Mouse (Mus musculus): ENCODE measurements at regions not wholly inside any gene's neighbourhood (a gene's known extent, or its start where the extent isn't known, plus 50 kb on each side); places are given as distances from the start of the nearest gene placed in this dataset.
A peak's percentile ranks its signal among the peaks of the same experiment; 100 is the strongest.
"Not testable (repeated sequence)": the region's sequence is repeated elsewhere in the genome, so short reads cannot be mapped to it uniquely, and the experiment has no call there.

DNA sequence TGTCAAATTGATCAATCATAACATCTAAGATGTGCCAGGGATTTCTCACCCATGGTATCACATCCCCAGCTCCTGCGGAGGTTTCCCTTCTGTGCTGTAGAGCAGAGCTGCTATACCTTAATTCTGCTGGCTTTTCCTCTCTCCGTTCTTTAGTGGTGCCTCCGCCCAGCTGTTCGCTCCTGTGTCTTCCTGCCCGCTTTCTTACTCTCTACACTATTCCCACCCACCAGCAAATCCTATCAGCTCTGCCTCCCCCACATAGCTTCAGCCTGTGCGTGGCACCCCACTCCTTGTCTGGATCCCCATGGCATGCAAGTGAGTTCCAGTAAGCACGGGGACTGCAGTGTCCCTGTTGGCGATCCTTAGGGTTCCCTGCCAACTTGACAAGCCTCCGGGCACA, 204.0 kb upstream of the Hs6st1 start:
- no peak for DNase-seq (ENCODE audit: low read depth, low spot score)

DNA sequence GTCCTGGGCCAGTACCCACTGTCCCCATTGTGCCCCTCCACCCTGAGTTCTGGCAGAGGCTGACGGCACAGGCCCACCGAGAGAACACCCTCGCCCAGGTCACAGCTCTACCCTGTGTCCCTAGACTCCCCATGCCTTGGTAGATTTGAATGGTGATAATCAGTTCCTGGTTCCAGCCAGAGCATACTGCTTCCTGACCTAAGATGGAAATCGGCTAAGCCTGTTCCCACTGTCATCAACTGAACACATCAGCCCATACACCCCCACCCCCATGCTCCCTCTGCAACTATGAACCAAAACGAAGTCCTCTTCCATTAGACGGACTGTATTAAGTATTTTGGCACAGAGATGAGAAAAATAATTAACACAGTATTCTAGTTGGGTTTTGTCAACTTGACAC, 202.9 kb upstream of the Hs6st1 start:
- DNase-seq (ENCODE audit: low read depth, low spot score): no peak

DNA sequence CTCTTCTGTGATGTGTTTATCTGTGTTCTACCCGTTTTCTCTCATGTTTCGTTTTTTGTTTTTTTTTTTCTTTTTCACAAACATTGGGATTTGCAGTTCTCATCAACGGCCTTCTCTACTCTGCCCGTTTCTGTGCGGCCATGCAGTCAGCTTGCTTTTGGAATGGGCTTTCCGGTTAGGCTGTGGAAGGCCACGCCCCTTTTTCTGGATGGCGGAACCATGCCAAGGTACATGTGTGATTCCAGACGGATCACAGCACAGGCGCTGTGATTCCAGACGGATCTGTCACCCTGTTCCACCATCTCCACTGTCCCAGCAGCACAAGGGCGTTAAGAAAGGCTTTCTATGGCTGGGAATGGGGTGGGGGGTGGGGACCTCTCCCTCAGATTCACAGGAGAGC, 201.6 kb upstream of the Hs6st1 start:
- DNase-seq (ENCODE audit: low read depth, low spot score): no peak

DNA sequence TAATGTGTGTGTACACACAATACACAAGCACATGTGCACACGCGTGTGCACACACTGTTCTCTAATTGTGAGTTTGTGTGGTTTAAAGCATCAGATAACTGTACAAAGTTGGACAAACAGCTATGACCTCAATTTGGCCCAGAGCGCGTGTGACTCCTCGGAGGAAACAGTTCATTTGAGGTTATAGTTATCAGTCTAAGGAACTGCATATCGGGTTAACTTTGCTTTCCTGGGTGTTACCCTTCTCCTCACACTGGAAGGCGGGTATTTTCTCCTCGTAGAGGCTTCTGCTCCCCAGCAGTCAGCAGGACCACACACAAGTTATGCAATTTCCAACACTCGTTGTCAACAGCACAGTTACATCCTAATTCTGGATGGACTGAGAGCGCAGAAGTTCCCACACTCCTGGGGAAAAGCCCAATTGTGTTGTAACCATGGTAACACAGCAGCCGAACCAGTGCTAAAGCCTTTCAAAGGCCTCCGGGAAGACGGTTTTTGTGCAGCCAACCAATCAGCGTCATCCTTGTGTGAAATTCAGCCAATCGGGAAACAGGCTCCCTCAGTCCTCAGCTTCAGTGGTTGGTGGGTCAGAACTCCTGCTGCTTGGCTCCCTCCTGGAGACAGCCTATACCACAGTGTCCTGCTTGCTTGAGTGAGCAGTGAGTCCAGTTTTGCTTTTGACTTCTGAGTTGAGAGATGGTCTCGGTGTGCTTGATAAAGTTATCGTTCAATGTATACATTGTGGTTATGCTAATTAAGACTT, 198.6 kb upstream of the Hs6st1 start:
- peak; percentile 92 for DNase-seq (ENCODE audit: low read depth, low spot score)

DNA sequence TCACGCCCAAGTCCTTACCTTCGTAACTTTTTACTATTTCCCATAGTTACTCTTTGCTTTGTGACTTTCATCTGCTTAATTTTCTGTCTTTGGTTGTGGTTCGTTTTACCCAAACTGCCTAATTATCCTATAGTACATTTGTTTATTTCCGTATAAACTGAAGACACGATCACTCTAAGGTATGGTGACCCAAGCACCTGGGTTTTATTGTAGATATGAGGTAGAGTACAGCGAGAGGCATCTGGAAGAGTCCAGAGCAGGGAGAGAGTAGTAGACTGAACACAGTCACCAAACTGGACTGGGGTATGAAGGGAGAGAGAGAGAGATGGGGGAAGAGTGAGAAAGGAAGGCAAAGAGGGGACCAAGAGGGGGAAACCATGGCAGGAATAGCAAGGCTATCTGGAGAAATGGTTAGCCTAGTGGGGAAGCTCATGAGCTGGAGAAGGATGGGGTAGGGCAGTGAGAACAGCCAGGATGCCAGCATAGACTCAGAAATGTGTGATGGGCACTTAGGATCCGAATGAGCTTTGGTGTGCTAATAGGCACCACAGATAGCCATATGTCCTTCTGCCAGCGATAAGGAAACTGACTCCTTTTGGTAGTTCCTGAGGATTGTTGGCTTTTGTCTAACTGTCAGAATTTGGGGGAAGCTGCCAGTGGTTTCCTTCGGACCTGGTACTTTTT, 197.9 kb upstream of the Hs6st1 start:
- DNase-seq (ENCODE audit: low read depth, low spot score): no peak

DNA sequence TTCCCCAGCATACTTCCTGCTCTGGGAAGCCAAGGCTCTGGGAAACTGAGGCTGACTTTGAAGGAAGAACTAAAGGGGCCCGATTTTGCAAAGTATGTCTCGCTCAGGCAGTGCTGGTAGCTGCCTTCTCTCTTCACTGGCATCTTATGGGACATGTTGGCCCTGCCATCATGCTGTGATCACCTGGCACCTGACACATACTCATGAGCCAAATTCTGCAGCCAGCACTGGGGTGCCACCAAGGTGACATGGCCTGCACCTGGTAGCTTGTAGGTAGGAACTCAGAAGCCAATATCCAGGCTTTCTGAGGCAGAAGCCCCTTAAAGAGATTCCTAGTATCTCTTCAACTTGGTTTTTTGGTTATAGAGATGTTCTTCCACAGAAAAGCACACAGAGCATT, 195.2 kb upstream of the Hs6st1 start:
- DNase-seq (ENCODE audit: low read depth, low spot score): no peak

DNA sequence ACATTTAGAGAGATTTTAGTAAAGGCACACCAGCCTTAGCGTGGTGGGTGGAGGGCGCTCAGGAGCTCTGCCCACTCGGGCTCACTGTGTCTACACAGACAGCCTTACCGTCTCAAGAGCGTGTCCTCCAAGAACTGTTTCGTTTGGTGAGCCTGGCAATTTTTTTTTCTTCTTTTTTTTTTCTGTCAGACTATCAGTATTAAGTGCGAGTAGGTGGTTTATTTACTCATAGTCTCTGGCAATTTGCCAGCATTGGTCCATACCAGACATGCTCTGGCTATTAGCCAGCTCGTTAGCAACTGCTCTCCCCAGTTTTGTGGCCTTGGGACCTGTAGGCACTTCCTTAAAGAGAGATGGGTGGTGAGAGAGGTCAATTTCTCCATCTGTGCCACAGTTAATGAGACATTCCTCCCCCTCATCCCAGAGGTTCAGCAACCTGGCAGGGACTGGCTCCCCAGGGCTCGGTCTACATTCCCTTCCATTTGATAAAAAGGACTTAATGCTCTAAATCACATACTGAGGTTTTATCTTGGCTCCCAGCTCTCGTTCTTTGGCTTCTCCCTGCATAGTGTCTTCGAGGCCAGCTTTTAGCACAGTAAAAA, 192.9 kb upstream of the Hs6st1 start:
- DNase-seq (ENCODE audit: low read depth, low spot score): peak; percentile 39

DNA sequence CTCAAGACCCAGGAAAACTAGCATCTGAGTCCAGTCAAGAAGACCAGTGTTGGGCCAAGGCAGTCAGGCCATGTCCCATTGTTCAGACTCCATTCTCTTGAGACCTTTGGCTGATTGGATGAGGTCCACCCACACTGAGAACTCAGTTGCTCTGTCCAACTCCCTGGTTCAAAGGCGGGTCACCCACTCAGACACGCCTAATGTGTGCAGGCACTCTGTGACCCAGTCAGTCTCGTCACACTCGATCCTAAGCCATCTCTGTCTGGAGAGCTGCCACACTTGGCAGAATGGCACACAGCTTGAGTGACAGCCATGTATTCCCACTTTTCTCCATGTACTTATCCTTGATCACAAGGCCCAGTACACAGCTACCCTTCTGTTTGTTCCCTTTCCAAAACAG, 189.8 kb upstream of the Hs6st1 start:
- DNase-seq (ENCODE audit: low read depth, low spot score): no peak

DNA sequence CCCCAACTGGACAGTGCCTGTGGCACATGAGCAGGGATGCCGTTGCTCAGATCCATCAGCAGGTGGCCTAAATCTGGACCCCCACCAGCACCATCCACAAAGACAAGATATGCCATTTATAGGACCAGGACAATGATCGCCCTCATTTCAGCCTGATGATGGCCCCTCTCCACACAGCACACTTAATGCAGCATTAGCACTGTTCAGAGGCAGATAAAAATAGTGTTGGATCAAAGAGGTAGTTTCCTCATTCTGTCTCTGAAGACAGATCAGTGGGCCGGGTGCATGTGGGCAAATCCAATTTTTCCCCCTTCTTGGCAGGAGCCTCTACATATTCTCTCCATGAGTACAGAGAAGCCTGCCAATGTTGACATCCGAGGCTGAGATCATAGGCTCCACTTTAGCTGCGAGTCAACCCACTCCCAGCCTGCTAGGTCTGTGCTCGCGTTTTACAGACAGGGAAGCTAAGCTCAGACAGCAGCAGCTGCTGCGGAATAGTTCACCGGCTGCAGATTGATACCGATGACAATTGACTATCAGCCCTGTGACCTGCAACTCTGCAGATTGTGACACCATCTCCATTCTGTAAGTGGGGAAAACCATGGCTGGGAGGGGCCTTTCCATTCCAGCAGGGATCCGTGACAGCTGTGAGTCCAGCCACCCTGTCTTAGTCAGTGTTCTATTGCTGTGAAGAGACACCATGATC, 188.7 kb upstream of the Hs6st1 start:
- DNase-seq (ENCODE audit: low read depth, low spot score): no peak

DNA sequence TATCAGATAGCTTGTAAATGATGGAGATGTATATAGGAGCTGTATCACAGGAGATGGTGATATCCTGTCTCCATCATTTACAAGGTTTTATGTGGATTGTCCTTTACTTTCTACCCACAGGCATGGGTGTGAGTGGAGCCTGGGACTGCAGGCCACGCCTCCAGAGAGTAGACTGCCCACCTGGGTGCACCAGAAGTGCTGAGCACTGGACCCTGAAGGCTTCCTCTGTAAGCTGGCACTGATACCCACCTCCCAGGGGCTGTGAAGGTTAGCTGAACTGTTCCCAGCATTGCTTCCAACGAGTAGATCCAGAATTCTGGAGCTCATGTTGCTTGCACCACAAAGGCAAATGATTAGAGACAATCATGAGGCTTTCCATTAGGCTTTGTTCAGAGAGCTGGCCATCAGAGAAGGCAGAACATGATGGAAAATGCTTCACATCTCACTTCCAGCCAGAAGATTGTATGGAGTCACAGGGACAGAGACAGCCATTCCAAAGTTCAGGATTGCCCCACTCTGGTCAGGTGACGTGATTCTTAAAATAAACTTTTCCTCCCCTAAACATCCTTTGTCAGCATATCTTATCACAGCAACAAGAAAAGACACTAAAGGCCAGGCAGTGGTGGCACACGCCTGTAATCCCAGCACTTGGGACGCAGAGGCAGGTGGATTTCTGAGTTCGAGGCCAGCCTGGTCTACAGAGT, 187.5 kb upstream of the Hs6st1 start:
- DNase-seq (ENCODE audit: low read depth, low spot score): no peak

DNA sequence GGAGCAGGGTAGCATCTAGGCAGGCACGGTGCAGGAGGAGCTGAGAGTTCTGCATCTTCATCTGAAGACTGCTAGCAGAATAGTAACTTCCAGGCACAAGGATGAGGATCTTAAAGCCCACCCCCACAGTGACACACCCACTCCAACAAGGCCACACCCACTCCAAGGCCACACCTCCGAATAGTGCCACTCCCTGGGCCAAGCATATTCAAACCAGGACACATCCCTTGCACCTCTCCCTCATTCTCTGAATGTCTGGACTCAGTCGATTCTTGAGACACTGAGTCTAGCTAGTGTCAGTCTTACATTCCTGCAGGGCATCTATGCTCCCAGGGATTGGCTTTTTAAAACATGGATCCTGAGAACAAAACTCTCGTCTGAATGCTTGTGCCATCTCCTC, 186.7 kb upstream of the Hs6st1 start:
- DNase-seq (ENCODE audit: low read depth, low spot score): no peak

DNA sequence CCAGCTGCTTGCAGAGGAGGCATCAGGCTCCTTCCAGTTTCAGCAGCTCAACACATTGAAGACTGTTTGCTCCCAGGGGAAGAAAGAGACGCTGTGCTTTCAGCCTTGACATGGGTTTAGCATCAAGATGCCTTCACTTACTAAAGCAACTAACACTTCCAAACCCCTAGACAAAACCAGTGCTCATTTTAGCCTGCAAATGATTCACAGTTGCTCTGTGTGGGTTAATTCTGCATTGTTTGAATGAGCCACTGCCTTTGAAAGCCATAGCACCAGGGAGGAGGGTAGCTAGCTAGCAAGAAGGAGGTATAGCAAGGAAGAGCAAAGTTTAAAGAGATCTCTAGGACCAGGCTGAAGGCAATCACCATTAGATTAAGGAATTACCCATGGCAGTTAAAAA, 186.1 kb upstream of the Hs6st1 start:
- no peak for DNase-seq (ENCODE audit: low read depth, low spot score)

DNA sequence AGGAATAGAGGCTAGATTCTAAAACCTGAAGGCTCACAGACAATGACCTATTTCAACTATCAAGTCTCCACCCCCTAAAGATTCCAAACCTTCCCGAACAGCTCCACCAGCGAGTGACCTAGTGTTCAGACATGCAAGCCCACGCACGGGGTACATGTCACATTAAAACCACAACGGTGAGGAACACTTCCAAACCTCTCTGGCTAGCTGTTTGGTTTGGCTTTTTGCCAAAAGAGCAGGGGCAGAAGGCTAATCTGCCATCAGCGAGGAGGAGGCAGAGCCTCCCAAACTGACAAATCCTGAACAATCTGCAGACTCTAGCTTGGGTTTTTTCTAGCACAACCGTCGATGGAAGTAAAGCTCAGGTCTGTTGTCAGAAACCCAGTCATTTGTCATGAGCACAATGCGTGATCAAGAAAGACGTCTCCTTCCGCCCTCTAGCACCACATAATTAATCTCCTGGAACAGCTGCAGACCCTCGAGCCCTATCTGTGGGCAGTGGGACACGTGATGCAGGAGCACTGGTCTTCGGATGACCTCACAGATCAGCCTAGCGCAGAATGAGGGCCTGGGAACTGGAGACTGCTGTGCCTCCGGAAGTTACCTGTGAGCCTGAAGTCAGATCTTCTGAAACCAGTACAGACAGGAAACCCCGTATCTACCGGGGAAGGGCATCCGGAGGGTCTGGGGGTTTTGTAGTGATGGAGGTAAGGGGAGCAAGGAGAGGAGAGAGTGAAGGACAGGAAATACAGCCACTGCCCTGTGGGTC, 178.3 kb upstream of the Hs6st1 start:
- DNase-seq (ENCODE audit: low read depth, low spot score): no peak

DNA sequence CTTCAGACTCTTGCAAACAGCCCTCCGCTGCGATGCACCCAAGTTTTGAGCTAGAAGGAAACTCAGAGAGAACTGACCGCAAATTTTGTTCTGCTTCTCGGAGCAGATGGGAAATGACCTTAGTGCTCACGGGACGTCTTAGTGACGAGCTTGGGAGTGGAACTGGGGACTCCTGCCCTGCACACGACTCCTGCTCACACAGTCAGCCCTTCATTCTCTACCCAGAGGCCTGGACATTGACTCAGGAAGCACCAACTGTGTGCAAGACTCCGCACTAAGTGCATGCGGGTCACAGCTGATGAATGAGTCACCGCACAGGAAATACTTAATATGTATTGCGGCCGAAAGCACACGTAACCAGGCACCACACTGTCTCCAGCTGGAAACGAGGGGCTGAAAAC, 177.7 kb upstream of the Hs6st1 start:
- no peak for DNase-seq (ENCODE audit: low read depth, low spot score)

DNA sequence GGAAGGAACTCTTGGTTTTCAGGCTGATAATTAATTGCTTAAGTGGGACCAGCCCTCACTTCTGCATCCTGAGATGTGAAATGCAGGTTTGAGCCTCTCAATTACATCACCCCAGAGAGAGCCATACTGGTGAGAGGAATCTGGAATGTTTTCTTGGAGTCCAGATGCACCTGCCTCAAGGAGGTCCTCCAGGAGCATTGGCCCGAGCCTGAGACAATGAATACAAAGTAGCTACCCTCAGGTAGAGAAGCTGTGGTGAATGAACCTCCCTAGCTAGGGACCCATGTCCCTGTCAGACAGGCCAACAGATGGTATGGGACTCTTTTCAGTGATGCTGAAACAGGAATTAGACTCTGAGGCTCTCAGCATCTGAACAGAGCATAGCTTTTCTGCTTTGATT, 168.7 kb upstream of the Hs6st1 start:
- DNase-seq (ENCODE audit: low read depth, low spot score): no peak

DNA sequence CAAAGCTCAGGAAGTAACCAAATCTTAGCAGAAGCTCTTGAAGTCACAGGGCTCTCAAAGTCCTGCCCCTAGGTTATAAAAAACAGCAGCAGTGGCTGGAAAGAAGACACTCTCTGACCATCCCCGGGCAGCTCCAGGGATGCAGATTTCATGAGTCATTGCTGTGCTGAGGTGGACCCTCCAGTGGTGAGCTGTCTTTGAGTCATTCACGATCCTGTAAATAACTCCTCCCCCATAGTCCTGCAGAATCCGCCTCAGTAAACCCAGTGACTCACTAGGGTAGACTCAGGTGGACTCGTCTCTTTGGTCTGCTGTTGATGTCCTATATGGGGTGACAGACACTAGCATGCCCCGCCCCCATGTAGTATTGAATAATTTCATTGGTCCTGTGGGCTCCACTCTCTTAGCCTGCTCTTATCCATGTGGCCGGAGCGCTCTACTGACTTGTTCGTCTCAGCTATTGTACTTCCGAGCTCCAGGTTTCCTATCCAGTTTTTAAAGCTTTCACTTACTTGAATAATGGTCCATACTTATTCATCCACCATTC, 164.1 kb upstream of the Hs6st1 start:
- no peak for DNase-seq (ENCODE audit: low read depth, low spot score)

DNA sequence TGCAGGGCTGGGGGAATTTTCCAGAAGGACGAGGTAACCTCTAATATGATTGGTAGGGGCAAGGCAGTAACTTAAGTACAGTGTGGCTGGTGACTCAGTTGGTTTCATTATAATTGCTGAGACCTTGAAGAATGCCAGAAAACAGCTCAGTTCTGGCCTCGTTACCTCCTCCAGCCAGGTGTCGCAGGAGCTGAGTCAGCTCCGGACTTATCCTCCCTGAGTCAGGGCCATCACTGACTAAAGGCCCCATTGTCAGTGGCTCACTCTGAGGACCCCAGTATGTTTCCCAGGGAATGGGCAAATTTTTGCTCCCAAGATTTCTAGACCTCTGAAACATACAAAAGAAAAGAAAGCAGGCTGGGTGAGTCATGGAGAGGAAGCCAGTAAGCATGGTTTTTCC, 154.6 kb upstream of the Hs6st1 start:
- DNase-seq (ENCODE audit: low read depth, low spot score): no peak

DNA sequence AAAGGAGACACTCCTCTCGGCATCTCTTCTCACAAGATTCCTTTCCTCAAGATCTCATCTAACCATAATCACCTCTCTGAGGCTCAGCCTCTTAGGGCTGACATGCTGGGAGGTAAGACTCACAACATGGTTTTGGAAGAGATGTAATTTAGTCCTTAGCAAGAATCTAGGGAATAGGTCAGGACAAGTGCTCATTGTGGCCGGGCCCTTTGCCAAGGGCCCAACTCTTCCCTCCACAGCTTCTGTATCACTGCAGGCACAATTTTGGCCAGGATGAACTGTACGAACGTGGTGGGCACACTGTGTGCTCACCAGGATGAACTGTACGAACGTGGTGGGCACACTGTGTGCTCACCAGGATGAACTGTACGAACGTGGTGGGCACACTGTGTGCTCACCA, 154.0 kb upstream of the Hs6st1 start:
- DNase-seq (ENCODE audit: low read depth, low spot score): not testable (repeated sequence)

DNA sequence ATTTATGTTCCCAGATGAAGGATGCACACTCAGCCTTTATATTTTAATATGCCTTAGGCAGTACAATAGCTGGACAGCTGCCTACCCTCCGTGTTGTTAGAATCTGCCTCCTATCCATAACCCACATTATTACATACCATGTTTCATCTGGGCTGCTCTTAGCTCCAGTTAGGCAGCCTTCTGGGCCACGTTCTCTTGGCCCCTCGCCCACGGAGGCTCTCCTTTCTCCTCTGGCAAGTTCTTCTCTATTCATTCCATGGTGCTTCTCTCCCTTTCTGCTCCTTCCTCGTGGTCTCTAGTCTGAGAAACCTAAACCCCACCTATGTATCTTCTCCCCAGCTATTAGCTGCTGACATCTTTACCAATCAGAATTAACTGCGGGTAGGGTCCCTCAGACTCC, 152.7 kb upstream of the Hs6st1 start:
- DNase-seq (ENCODE audit: low read depth, low spot score): no peak

DNA sequence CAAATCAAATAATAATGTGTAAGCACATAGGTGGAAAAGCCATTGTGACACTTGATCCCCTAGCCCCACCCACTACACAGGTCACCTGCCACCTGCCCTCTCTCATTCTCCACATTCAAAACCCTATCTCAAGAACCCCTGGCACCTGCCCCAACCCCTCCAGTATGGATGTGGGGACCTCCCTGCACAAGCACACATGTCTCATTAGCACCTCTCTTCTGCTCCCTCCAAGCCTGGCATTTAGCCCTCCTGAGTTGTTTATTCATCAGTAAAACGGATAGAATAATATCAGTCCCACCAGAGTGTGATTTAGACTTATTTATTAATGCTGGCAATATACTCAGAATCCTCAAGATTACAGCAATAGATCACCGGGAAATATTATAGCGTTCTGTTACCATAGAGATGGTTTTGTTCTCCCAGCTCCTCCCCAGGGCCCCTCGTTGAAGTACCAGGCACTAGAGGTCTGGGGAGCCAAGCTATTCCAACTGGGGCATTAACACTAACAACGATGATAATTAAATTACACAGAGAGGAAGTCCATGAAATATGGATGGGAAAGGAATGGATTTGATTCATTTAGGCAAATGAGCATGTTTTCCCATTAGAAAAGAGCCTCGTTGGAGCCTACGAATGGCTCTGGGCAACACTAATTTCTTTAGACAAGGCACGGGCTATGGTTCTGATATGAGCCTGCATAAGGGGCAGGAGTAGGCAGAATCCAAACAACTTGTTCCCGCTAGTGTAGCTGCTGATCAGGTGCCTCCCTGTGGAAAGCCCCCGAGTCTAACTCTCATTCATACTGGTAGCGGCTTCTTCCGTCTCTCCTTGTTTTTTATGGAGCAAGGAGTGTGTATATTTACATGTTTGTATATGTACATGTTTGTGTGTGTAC, 148.1 kb upstream of the Hs6st1 start:
- DNase-seq (ENCODE audit: low read depth, low spot score): no peak

All from mesoderm, embryonic 11.5 days (tissue).